Mouse (Mus musculus): ENCODE measurements around the gene Calu. TPM values are rescaled to one million over a fixed set of nuclear protein-coding genes. Genes with fewer than 3 reads are reported as not detected.

Calu gene
- 100 and 106 TPM in 2 replicates for polyA plus RNA-seq (2015; fragmentation: Nextera tagmentation; extraction: Ambion mirVana)

GRCm38 (mm10) chr6:29347665-29348370, at the start of gene Calu:
Calu (plus strand) TSS chr6:29348069.
- H3K27me3 ChIP-seq, result no peaks in the 10 kb centered on the region
- no peaks in the 10 kb centered on the region for H3K36me3 ChIP-seq (replicated peaks)
- peak within 1 kb of the TSS; percentile 82 for H3K4me2 ChIP-seq
- peak within 1 kb of the TSS; percentile 91 for H3K4me3 ChIP-seq (replicated peaks)
- H3K9ac ChIP-seq, result peak within 1 kb of the TSS; percentile 76
- H3K4me1 ChIP-seq (replicated peaks), result peaks cover 39% of the 10 kb centered on the region
- peak within 1 kb of the TSS; percentile 82 for H3K27ac ChIP-seq (replicated peaks)
- under 1% methylated on average over 55 of the region's 55 CpGs for WGBS (ENCODE audit: insufficient replicate concordance)
- ATAC-seq (ENCODE audit: insufficient read depth), result peak; percentile 95
- no peaks in the 10 kb centered on the region for H3K9me3 ChIP-seq (replicated peaks)

DNA sequence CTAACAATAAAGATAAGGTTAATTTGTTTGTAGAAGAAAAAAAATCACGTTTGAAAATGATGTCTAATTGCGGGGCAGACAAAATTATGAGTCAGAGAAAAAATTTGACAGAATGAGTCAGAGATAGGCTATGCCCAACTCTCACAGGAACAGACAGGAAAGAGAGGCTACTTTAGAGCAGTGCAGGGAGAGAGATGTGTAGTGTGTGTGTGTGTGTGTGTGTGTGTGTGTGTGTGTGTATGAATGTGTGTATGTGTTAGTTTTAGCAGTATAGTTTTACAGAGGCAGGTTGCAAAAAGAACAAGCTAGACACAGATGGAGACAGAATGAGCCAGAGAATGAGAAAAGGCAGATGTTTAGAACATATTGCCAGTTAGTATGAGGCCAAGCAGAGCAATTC, 48.8 kb upstream of the Calu start:
- Histone ChIP-seq H3K4me1 (replicated peaks) (no peaks in the 10 kb centered on the region), H3K27me3 (no peaks in the 10 kb centered on the region), H3K9me3 (replicated peaks) (no peaks in the 10 kb centered on the region), H3K36me3 (replicated peaks) (no peaks in the 10 kb centered on the region), H3K27ac (replicated peaks) (no peak overlapping the region), H3K4me3 (replicated peaks) (no peak overlapping the region), H3K9ac (no peak overlapping the region), H3K4me2 (no peak overlapping the region)
- WGBS (ENCODE audit: insufficient replicate concordance), result 43% methylated on average over 2 of the region's 2 CpGs
- ATAC-seq (ENCODE audit: insufficient read depth), result no peak

- no peaks in the 10 kb centered on the region for H3K36me3 ChIP-seq (replicated peaks)
- no peak overlapping the region for H3K4me3 ChIP-seq (replicated peaks)
- no peak overlapping the region for H3K9ac ChIP-seq
- H3K4me2 ChIP-seq, result no peak overlapping the region
- H3K9me3 ChIP-seq (replicated peaks), result no peaks in the 10 kb centered on the region
- no peaks in the 10 kb centered on the region for H3K4me1 ChIP-seq (replicated peaks)
- ATAC-seq (ENCODE audit: insufficient read depth), result no peak
- no peaks in the 10 kb centered on the region for H3K27me3 ChIP-seq
- no peak overlapping the region for H3K27ac ChIP-seq (replicated peaks)
These were observed 44.6 kb upstream of the Calu start for GRCm38 (mm10) chr6:29303251-29303650.

GRCm38 (mm10) chr6:29303726-29304125, 44.1 kb upstream of the Calu start:
- Histone ChIP-seq H3K4me3 (replicated peaks) (no peak overlapping the region), H3K4me1 (replicated peaks) (no peaks in the 10 kb centered on the region), H3K27ac (replicated peaks) (no peak overlapping the region), H3K36me3 (replicated peaks) (no peaks in the 10 kb centered on the region), H3K9ac (no peak overlapping the region), H3K4me2 (no peak overlapping the region), H3K27me3 (no peaks in the 10 kb centered on the region), H3K9me3 (replicated peaks) (no peaks in the 10 kb centered on the region)
- 31% methylated on average over 5 of the region's 5 CpGs for WGBS (ENCODE audit: insufficient replicate concordance)
- no peak for ATAC-seq (ENCODE audit: insufficient read depth)

DNA sequence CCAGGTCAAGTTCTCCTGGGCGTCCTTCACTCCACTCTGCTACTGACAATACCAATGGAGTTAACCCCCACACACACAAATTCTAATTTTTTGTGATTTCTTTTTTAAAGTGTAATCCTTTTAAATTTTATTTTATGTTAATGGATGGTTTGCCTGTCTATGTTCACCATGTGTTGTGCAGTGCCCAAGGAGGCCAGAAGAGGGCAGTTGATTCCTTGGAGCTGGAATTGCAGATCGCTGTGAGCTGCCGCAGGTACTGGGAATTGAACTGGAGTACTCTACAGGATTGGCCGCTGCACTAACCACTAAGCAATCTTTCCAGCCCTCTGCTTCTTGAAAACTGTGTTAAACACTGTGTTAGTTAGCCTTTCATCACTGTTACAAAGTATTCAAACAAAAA, 42.4 kb upstream of the Calu start:
- Histone ChIP-seq H3K36me3 (replicated peaks) (no peaks in the 10 kb centered on the region), H3K27me3 (no peaks in the 10 kb centered on the region), H3K9ac (no peak overlapping the region), H3K4me2 (no peak overlapping the region), H3K9me3 (replicated peaks) (no peaks in the 10 kb centered on the region), H3K4me1 (replicated peaks) (no peaks in the 10 kb centered on the region), H3K27ac (replicated peaks) (no peak overlapping the region), H3K4me3 (replicated peaks) (no peak overlapping the region)
- WGBS (ENCODE audit: insufficient replicate concordance), result 74% methylated on average over 4 of the region's 4 CpGs
- no peak for ATAC-seq (ENCODE audit: insufficient read depth)

DNA sequence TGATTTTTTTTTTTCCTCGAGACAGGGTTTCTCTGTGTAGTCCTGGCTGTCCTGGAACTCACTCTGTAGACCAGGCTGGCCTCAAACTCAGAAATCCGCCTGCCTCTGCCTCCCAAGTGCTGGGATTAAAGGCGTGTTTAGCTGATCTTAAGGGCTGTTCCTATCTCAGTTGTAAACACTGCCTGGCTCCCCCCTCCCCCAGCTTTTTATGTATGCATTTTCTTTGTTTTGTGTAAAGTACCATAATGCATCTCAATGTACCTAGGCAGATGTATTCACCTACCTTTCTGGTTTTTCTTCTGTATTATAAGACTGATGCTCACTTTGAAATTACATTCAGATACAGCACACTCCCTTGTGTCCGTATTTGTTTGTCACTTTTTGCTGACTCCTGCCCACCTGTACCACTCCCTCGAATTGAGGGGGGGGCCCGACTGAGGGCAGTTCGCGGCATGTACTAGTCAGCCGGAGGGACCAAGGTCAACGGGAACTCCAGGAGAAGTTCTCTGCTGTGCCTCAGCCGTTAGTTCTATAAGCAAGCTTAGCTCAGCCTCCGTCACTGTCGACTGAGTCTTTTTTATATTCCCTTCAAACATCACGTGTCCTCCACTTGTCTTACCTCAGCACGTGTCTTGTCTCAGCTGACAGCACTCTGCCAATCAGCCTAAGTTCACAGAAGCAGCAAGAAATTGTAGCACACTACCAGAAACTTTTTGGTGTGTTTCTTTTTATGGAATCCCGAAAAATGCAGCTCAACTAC, 38.8 kb upstream of the Calu start:
- no peak overlapping the region for H3K27ac ChIP-seq (replicated peaks)
- H3K9me3 ChIP-seq (replicated peaks), result no peaks in the 10 kb centered on the region
- H3K4me3 ChIP-seq (replicated peaks), result no peak overlapping the region
- no peaks in the 10 kb centered on the region for H3K4me1 ChIP-seq (replicated peaks)
- H3K4me2 ChIP-seq, result no peak overlapping the region
- H3K9ac ChIP-seq, result no peak overlapping the region
- 63% methylated on average over 16 of the region's 16 CpGs for WGBS (ENCODE audit: insufficient replicate concordance)
- no peak for ATAC-seq (ENCODE audit: insufficient read depth)
- no peaks in the 10 kb centered on the region for H3K27me3 ChIP-seq
- no peaks in the 10 kb centered on the region for H3K36me3 ChIP-seq (replicated peaks)

- H3K27ac ChIP-seq (replicated peaks), result no peak overlapping the region
- no peaks in the 10 kb centered on the region for H3K4me1 ChIP-seq (replicated peaks)
- H3K4me3 ChIP-seq (replicated peaks), result no peak overlapping the region
- H3K4me2 ChIP-seq, result no peak overlapping the region
- no peaks in the 10 kb centered on the region for H3K27me3 ChIP-seq
- no peak overlapping the region for H3K9ac ChIP-seq
- 63% methylated on average over 14 of the region's 14 CpGs for WGBS (ENCODE audit: insufficient replicate concordance)
- H3K9me3 ChIP-seq (replicated peaks), result no peaks in the 10 kb centered on the region
- no peaks in the 10 kb centered on the region for H3K36me3 ChIP-seq (replicated peaks)
- no peak for ATAC-seq (ENCODE audit: insufficient read depth)
These were observed 34.1 kb upstream of the Calu start for GRCm38 (mm10) chr6:29313690-29314202.

DNA sequence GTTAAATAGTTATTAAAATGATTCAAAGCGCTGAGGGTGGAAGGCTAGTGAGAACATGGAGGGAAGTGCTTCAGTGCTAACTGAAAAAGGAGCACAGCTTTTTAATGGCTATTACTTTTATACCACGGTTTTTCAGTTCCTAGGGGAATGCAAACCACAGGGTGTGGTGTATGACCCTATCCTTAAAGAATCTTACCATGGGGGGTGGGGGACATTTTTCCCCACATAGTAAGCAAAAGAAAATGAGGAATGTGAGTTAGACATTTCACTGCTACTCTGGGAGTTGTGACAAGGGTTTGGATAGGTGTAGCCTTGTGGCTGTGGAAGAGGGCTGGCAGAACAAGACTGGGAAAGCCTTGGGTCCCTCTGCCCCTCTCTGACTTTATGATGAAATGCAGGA, 30.6 kb upstream of the Calu start:
- Histone ChIP-seq H3K4me3 (replicated peaks) (no peak overlapping the region), H3K36me3 (replicated peaks) (no peaks in the 10 kb centered on the region), H3K4me1 (replicated peaks) (no peaks in the 10 kb centered on the region), H3K27me3 (no peaks in the 10 kb centered on the region), H3K27ac (replicated peaks) (no peak overlapping the region), H3K4me2 (no peak overlapping the region), H3K9ac (no peak overlapping the region), H3K9me3 (replicated peaks) (no peaks in the 10 kb centered on the region)
- ATAC-seq (ENCODE audit: insufficient read depth), result no peak
- WGBS (ENCODE audit: insufficient replicate concordance), result 50% methylated on average over 2 of the region's 2 CpGs

DNA sequence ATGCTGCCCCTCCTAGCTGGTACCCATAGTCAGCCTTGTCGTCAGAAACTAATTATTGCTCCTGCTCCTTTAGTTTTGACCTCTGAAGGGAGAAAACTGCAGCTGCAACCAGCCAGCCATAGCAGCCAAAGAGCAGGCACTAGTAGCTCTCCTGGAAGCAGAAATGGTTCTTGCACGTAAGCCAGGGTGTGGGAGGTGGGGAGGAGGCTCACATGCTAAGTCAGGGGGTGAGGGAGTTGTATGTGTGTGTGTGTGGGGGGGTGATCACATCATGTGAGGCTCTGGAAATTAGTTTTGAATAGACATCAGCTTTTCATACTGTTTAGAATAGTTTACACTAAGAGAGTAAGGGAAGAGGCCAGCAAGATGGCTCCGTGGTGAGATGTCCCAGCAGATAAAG, 29.9 kb upstream of the Calu start:
- no peak overlapping the region for H3K4me3 ChIP-seq (replicated peaks)
- H3K9me3 ChIP-seq (replicated peaks), result no peaks in the 10 kb centered on the region
- no peak for ATAC-seq (ENCODE audit: insufficient read depth)
- 54% methylated on average over 3 of the region's 3 CpGs for WGBS (ENCODE audit: insufficient replicate concordance)
- H3K27me3 ChIP-seq, result no peaks in the 10 kb centered on the region
- H3K9ac ChIP-seq, result no peak overlapping the region
- H3K4me2 ChIP-seq, result no peak overlapping the region
- H3K27ac ChIP-seq (replicated peaks), result no peak overlapping the region
- no peaks in the 10 kb centered on the region for H3K4me1 ChIP-seq (replicated peaks)
- H3K36me3 ChIP-seq (replicated peaks), result no peaks in the 10 kb centered on the region

DNA sequence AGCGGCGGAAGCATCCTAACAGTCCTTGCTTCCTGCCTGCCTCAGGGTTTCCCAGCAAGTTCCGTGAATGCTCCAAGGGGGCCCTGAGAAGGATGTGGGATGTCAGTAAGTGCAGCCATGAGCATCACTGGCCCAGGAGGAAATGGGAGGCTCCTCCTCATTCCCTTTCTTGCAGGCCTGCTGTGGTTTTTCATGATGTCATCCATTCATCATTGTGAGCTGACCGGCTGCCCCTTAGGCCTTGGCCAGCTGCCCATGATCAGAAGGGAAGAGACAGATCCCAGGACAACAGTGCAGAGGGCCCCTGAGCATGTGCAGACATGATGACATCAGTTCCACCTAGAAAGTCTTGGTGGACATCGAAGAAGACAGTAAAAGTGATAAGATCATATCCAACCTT, 29.0 kb upstream of the Calu start, which contains the start of gene Fam71f1:
Gene Fam71f1 (plus strand): TSS at position 262 of the 400 bp plus-strand sequence.
- Histone ChIP-seq H3K9ac (no peak within 1 kb of the TSS), H3K9me3 (replicated peaks) (no peaks in the 10 kb centered on the region), H3K4me1 (replicated peaks) (no peaks in the 10 kb centered on the region), H3K27ac (replicated peaks) (no peak within 1 kb of the TSS), H3K27me3 (no peaks in the 10 kb centered on the region), H3K4me2 (no peak within 1 kb of the TSS), H3K4me3 (replicated peaks) (no peak within 1 kb of the TSS), H3K36me3 (replicated peaks) (no peaks in the 10 kb centered on the region)
- 34% methylated on average over 5 of the region's 5 CpGs for WGBS (ENCODE audit: insufficient replicate concordance)
- no peak for ATAC-seq (ENCODE audit: insufficient read depth)

- no peak for ATAC-seq (ENCODE audit: insufficient read depth)
- H3K4me1 ChIP-seq (replicated peaks), result no peaks in the 10 kb centered on the region
- H3K4me3 ChIP-seq (replicated peaks), result no peak overlapping the region
- no peaks in the 10 kb centered on the region for H3K36me3 ChIP-seq (replicated peaks)
- H3K27ac ChIP-seq (replicated peaks), result no peak overlapping the region
- no peaks in the 10 kb centered on the region for H3K9me3 ChIP-seq (replicated peaks)
- 64% methylated on average over 6 of the region's 6 CpGs for WGBS (ENCODE audit: insufficient replicate concordance)
- no peak overlapping the region for H3K4me2 ChIP-seq
- H3K27me3 ChIP-seq, result 0 out of 2 replicates have a peak, but pooled peaks cover 3% of the 10 kb centered on the region
- H3K9ac ChIP-seq, result no peak overlapping the region
These were observed 26.3 kb upstream of the Calu start for GRCm38 (mm10) chr6:29321586-29321985.

Measured in liver, embryonic 15.5 days (tissue).